ENCODE assay signal across 15 mouse cellular contexts in the genomic region with DNA sequence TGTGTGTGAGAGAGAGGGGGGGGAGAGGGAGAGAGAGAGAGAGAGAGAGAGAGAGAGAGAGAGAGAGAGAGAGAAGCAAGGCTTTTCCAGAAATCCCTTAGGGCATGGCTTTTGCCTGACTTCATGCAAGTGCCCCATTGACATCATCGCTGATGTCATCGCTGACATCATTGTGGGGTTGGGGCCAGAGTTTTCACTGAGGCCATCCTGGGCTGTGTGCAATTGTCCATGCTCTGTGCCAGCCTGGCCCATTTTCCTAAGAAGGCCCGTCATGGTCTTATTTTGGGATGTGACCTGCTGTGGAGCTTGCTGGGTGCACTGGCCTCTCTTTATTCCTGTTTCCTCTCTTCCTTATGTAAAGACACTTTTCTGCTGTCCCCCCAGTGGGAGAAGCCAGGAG.
"Had no signal": no experiment of that assay in that cellular context is flagged by ENCODE, and none has a peak within 500 bp of the region (broad histone marks: within the 10 kb centered on the region; RNA-seq: fewer than 3 reads in every experiment).

No protein-coding gene starts in this region.

- H3K27me3 ChIP-seq: neural tube, embryonic 15.5 days had no signal

- H3K36me3 ChIP-seq: limb, embryonic 15.5 days; liver, embryonic 12.5 days; midbrain, embryonic 10.5 days; neural tube, embryonic 15.5 days had no signal

- DNase-seq: kidney, postnatal 25 days; layer of hippocampus, adult 9-11 months; layer of hippocampus, postnatal 36 days; lung, embryonic 14.5 days; lung, postnatal 10 days; lung, postnatal 4 days; midbrain, embryonic 14.5 days; right cerebral cortex, adult 18-20 months; right cerebral cortex, postnatal 25 days had no signal

- H3K9me3 ChIP-seq: limb, embryonic 15.5 days; liver, embryonic 12.5 days; midbrain, embryonic 10.5 days; neural tube, embryonic 15.5 days had no signal

- H3K9ac ChIP-seq: limb, embryonic 15.5 days; liver, embryonic 12.5 days; lung, embryonic 14.5 days; neural tube, embryonic 15.5 days had no signal

- H3K4me2 ChIP-seq: limb, embryonic 15.5 days; liver, embryonic 12.5 days; lung, embryonic 14.5 days; neural tube, embryonic 15.5 days had no signal

- ATAC-seq: liver, embryonic 12.5 days had no signal

- H3K27ac ChIP-seq: limb, embryonic 15.5 days; liver, embryonic 12.5 days; midbrain, embryonic 10.5 days; neural tube, embryonic 15.5 days; stomach, postnatal 0 days had no signal

- H3K4me3 ChIP-seq: limb, embryonic 15.5 days; liver, embryonic 12.5 days; midbrain, embryonic 10.5 days; myocyte; neural tube, embryonic 15.5 days had no signal
